Mouse (Mus musculus) testis, adult 2 months (tissue): ENCODE data around the gene Ctf2.

ENCODE experiments used
- CTCF ChIP-seq: fragments of 200-500 bp; IDR thresholded peaks from 2 replicates; pipeline ENCODE4 v1.5.1; 2012; ENCODE audit warnings: low read depth, mild to moderate bottlenecking, inconsistent platforms, low read length, moderate library complexity; ENCODE audit not compliant: control insufficient read depth, insufficient read depth, insufficient replicate concordance
- POLR2A ChIP-seq: fragments of 200-500 bp; IDR thresholded peaks from 2 replicates; pipeline ENCODE4 v1.6.1; 2012; ENCODE audit warnings: low read depth, mild to moderate bottlenecking, inconsistent platforms, low read length, moderate library complexity; ENCODE audit not compliant: control insufficient read depth

DNA sequence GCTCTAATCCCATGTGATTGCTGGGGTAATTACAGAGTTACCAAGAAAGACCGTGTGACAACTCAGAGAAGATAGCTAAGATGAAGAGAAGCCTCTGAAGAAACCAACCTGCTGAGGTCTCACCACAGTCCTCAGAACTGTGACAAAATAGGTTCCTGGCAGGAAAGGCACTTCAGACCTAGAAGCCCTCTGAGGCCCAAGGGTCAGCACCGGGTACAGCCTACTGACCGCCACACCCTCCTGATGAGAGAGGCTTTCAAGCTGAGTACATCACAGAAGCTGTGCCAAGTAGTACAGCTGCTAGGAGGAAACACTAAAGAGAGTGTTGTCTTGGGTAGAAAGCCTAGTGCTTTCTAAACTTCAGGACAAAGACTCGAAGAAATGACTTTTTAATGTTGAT is 59.2 kb downstream of the Ctf2 start:
- TF ChIP-seq CTCF = no peak
- no peak for TF ChIP-seq POLR2A
